10 mouse cellular contexts compared by ENCODE assay signal in the genomic region with DNA sequence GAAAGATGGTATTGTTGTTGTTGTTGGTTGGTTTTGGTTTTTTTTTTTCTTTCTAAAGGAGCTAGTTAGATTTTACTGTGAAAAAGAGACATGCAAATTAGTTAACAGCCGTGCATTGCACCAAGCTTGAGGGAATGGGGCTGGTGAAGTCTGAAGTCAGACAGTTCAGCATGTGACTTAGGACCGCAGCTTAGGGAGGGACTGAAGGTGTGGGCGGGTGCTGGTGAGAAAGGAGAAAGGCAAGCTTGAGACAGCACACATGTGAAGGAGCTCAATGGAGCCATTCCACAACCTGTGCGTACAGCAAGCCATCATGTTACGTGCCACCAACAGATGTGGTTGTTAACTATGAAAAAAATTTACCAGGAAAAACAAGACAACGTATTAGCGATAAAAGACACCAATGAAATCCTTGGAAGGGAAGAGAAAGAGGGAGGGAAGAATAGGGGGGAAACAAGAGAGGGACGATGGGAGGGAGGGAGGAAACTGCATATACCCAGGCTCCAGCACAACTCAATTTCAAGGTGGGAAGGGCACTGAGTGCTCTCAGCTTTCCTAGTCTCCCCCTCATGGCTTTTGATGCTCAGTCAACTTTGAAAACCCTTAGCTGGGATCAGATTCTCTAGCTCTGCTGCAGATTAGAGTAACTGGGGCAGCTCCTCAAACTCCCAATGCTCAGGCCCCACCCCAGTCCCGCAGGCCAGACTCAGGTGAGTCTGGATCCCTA.
A peak's percentile ranks its signal among the peaks of the same experiment; 100 is the strongest.
DNase-seq lines count a peak whose midpoint lies in the region; ATAC-seq lines count a peak whose summit lies in the region.
"Had no signal": no experiment of that assay in that cellular context is flagged by ENCODE, and none has a peak within 500 bp of the region (broad histone marks: within the 10 kb centered on the region; RNA-seq: fewer than 3 reads in every experiment).

No protein-coding gene starts in this region.

- peaks cover 15% of the 10 kb centered on the region for H3K4me1 ChIP-seq in neural tube, embryonic 13.5 days (replicated peaks)
- peaks cover 28% of the 10 kb centered on the region for H3K4me1 ChIP-seq in limb, embryonic 12.5 days (replicated peaks)
- 0 out of 2 replicates have a peak, but pooled peaks cover 4% of the 10 kb centered on the region for H3K4me1 ChIP-seq in heart, embryonic 12.5 days (replicated peaks)

- H3K9me3 ChIP-seq in neural tube, embryonic 13.5 days: no peaks in the 10 kb centered on the region
- no peaks in the 10 kb centered on the region for H3K9me3 ChIP-seq in limb, embryonic 12.5 days
- no peaks in the 10 kb centered on the region for H3K9me3 ChIP-seq in heart, embryonic 12.5 days (replicated peaks)
- H3K9me3 ChIP-seq: megakaryocyte, embryonic 14.5 days had no signal

- H3K4me2 ChIP-seq in neural tube, embryonic 13.5 days: peak overlapping the region; percentile 7; the same call in 1 of the 2 replicates
- peak overlapping the region; percentile 17; the same call in 1 of the 2 replicates for H3K4me2 ChIP-seq in limb, embryonic 12.5 days
- H3K4me2 ChIP-seq in heart, embryonic 12.5 days: no peak overlapping the region

- no peak for DNase-seq in neural tube, embryonic 10.5 days (ENCODE audit: extremely low spot score, low spot score)
- DNase-seq in fibroblast of lung, adult 2 months (ENCODE audit: low read depth): peak; percentile 27
- no peak for DNase-seq in cerebellum, postnatal 4 days (ENCODE audit: low spot score in 2 of 2)
- no peak for DNase-seq in c-Kit-positive CD71-positive TER-119-positive erythroid progenitor cells, embryonic 14.5 days (ENCODE audit: low spot score)
- DNase-seq: heart, adult 18-20 months; kidney, postnatal 25 days had no signal

- H3K27ac ChIP-seq in neural tube, embryonic 13.5 days (replicated peaks): peak overlapping the region; percentile 38; the same call in 1 of the 2 replicates
- peak overlapping the region; percentile 77 for H3K27ac ChIP-seq in limb, embryonic 12.5 days
- H3K27ac ChIP-seq in heart, embryonic 12.5 days (ENCODE audit: poor library complexity, severe bottlenecking): no peak overlapping the region

- no peaks in the 10 kb centered on the region for H3K36me3 ChIP-seq in neural tube, embryonic 13.5 days
- no peaks in the 10 kb centered on the region for H3K36me3 ChIP-seq in limb, embryonic 12.5 days
- H3K36me3 ChIP-seq in heart, embryonic 12.5 days: no peaks in the 10 kb centered on the region

- no peak overlapping the region for H3K4me3 ChIP-seq in neural tube, embryonic 13.5 days
- no peak overlapping the region for H3K4me3 ChIP-seq in limb, embryonic 12.5 days (replicated peaks)
- H3K4me3 ChIP-seq in heart, embryonic 12.5 days: no peak overlapping the region
- H3K4me3 ChIP-seq: megakaryocyte, embryonic 14.5 days had no signal

- no peak overlapping the region for H3K9ac ChIP-seq in neural tube, embryonic 13.5 days
- no peak overlapping the region for H3K9ac ChIP-seq in limb, embryonic 12.5 days (replicated peaks)
- no peak overlapping the region for H3K9ac ChIP-seq in heart, embryonic 12.5 days

- no peak for ATAC-seq in neural tube, embryonic 13.5 days (ENCODE audit: low read depth)
- ATAC-seq in limb, embryonic 12.5 days (ENCODE audit: insufficient number of reproducible peaks, insufficient read depth, low FRiP score, low TSS enrichment, low read depth): 0 out of 2 replicates have a peak, but pooled peaks have one; percentile 37
- no peak for ATAC-seq in heart, embryonic 12.5 days (ENCODE audit: insufficient number of reproducible peaks, low FRiP score)

- WGBS in neural tube, embryonic 13.5 days: 74% methylated on average over 9 of the region's 9 CpGs
- 74% methylated on average over 9 of the region's 9 CpGs for WGBS in limb, embryonic 12.5 days
- WGBS in heart, embryonic 12.5 days: 79% methylated on average over 9 of the region's 9 CpGs

- no peaks in the 10 kb centered on the region for H3K27me3 ChIP-seq in neural tube, embryonic 13.5 days
- no peaks in the 10 kb centered on the region for H3K27me3 ChIP-seq in limb, embryonic 12.5 days
- H3K27me3 ChIP-seq in heart, embryonic 12.5 days (replicated peaks): no peaks in the 10 kb centered on the region
- H3K27me3 ChIP-seq: megakaryocyte, embryonic 14.5 days had no signal
